Mouse (Mus musculus) embryonic facial prominence, embryonic 11.5 days (tissue): Measurements from ENCODE around the gene Habp4. TPM values are rescaled to one million over a fixed set of nuclear protein-coding genes. Genes with fewer than 3 reads are reported as not detected.

ENCODE experiments used
- ATAC-seq: fragments of 200-750 bp; cut with Nextera tagmentation; replicated peaks from 2 replicates; pipeline ENCODE4 v1.8.0; 2017; ENCODE audit warnings: low read depth; ENCODE audit not compliant: insufficient number of reproducible peaks, low FRiP score, low TSS enrichment
- DNase-seq: peaks from one replicate; pipeline ENCODE4 v3.0.0-alpha.2; 2015; ENCODE audit warnings: low spot score
- H3K27ac ChIP-seq: fragments of 300-500 bp; sonication (generic); replicated peaks from 2 replicates; pipeline ENCODE4 v1.5.1; 2014; ENCODE audit warnings: mild to moderate bottlenecking, low read depth, low read length, control low read depth
- H3K27me3 ChIP-seq: fragments of 300-500 bp; sonication (generic); 2 replicates; pipeline ENCODE4 v1.6.1; 2014; ENCODE audit warnings: mild to moderate bottlenecking, low read length, moderate library complexity, mixed read lengths; ENCODE audit not compliant: control insufficient read depth, insufficient read depth
- H3K36me3 ChIP-seq: fragments of 300-500 bp; sonication (generic); replicated peaks from 2 replicates; pipeline ENCODE4 v1.6.1; 2014; ENCODE audit warnings: low read depth, mild to moderate bottlenecking, low read length, moderate library complexity, mixed read lengths; ENCODE audit not compliant: control insufficient read depth, insufficient read depth
- H3K4me1 ChIP-seq: fragments of 300-500 bp; sonication (generic); 2 replicates; pipeline ENCODE4 v1.6.1; 2014; ENCODE audit warnings: low read length, mixed read lengths; ENCODE audit not compliant: control insufficient read depth, insufficient read depth
- H3K4me2 ChIP-seq: fragments of 300-500 bp; sonication (generic); 2 replicates; pipeline ENCODE4 v1.6.1; 2014; ENCODE audit warnings: low read depth, mild to moderate bottlenecking, control low read depth, low read length, moderate library complexity
- H3K4me3 ChIP-seq: fragments of 300-500 bp; sonication (generic); 2 replicates; pipeline ENCODE4 v1.5.1; 2014; ENCODE audit warnings: low read depth, low read length, control low read depth
- H3K9ac ChIP-seq: fragments of 300-500 bp; sonication (generic); replicated peaks from 2 replicates; pipeline ENCODE4 v1.6.1; 2014; ENCODE audit warnings: mild to moderate bottlenecking, control low read depth, low read length
- H3K9me3 ChIP-seq: fragments of 300-500 bp; sonication (generic); replicated peaks from 2 replicates; pipeline ENCODE4 v1.6.1; 2016; ENCODE audit warnings: mild to moderate bottlenecking, low read length, inconsistent platforms, mixed read lengths; ENCODE audit not compliant: control insufficient read depth
- WGBS: fragments of 180-500 bp; shearing (Covaris S2); extraction: QIAGEN DNeasy Blood & Tissue Kit; methylation state at CpG from one replicate; pipeline ENCODE4 v1.1.7; 2014; 5-methylcytosine and 5-hydroxymethylcytosine counted together
- polyA plus RNA-seq: library from polyadenylated mRNA; unstranded; fragments of >200 nt; fragmentation: Nextera tagmentation; extraction: Ambion mirVana; gene quantifications from 2 replicates; pipeline ENCODE4 v1.2.1, GENCODE M21; 2014

Habp4 gene
- polyA plus RNA-seq, 1 experiment from 2014 or later: 26.0 TPM

DNA sequence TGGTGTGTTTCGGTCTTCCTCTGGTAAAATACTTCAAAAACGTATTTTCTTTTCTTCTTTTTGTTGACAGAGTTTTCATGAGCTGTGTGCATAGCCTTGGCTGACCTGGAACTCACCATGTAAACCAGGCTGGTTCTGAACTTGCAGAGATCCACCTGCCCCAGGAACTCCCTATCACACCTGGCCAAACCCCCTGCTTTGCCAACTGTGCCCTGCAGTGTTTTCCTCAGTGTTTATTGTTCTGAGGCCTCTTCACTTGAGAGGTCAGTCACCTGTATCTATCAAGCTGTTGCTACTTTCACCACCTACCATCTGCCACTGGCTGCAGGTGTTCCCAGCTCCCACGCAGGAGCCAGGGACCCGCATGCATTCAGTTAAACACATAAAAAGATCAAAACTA lies 65.1 kb downstream of the Habp4 start:
- H3K9me3 ChIP-seq: no peaks in the 10 kb centered on the region
- H3K4me2 ChIP-seq: no peak overlapping the region
- no peak overlapping the region for H3K27ac ChIP-seq
- WGBS: 87% methylated on average over 4 of the region's 4 CpGs
- H3K36me3 ChIP-seq: no peaks in the 10 kb centered on the region
- H3K27me3 ChIP-seq: no peaks in the 10 kb centered on the region
- H3K9ac ChIP-seq: no peak overlapping the region
- no peak for DNase-seq
- no peak overlapping the region for H3K4me3 ChIP-seq
- ATAC-seq: no peak
- H3K4me1 ChIP-seq: no peaks in the 10 kb centered on the region

DNA sequence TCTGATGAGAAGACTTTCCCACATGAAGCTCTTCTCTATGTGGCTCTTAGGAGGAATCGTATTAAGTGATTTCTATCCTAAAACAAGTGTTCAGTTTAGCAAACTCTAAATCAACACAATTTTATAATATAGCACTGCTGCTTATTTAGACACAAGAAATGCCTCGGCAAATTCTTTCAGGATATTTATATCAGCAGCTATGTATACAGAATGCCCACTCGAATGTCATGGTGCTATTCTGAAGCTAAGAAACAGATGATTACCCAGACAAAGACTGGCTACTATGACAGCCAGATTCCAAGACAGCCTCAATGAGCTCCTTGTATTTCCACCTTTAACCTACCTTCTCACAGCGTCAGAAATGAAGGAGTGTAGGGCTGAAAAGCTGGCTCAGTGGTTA lies 71.5 kb downstream of the Habp4 start:
- Histone ChIP-seq H3K27me3 (no peaks in the 10 kb centered on the region), H3K36me3 (no peaks in the 10 kb centered on the region), H3K27ac (no peak overlapping the region), H3K4me2 (no peak overlapping the region), H3K4me1 (no peaks in the 10 kb centered on the region), H3K9me3 (no peaks in the 10 kb centered on the region), H3K9ac (no peak overlapping the region), H3K4me3 (no peak overlapping the region)
- DNase-seq (no peak), ATAC-seq (no peak)
- 83% methylated on average over 4 of the region's 4 CpGs for WGBS

DNA sequence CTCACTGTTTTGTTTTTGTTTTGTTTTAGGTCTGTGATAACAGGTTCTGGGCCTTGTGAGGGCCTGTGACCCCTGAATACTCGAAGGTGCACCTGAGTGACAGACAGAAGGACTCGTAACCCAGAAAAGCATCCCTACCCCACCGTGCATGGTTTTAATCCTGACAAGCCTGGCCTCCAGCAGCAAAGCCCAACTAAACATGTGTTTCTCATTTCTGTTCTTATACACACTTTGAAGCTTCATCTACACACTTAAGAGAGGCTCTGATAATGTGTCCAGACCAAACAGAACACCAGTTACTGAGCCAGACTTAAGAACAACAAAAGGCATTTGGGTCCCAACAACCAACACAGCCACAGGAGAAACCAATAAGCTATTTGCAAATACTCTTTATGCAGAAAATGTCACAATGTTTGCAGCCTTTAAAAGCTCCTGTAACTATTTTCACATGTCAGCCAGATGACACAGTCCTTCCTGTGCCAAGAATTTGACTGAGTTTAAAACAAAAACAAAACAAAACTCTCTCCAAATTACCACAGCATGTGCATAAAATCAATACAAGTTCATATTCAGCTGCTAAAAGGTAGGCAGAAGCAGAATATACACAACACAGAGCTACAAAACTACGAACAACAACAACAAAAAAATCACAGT lies 73.6 kb downstream of the Habp4 start:
- ATAC-seq: no peak
- no peak overlapping the region for H3K4me3 ChIP-seq
- H3K27me3 ChIP-seq: no peaks in the 10 kb centered on the region

DNA sequence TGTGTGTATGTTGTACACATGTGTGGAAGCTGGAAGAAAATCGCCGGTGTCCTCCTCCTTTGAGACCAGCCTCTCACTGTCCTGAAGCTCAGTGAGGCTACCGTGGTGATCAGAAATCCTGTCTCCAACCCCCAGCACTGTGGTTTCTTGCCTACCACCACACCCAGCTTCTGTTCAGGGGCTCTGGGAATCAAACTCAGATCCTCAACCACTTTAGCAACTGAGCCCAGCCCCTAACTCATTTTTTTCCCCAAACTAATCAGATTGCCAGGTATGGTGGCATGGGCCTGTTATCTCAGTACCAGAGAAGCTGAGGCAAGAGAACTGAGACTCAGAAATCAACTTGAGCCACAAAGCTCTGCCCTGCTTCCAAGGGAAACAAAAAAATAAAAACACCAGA lies 74.2 kb downstream of the Habp4 start:
- Histone ChIP-seq H3K27ac (peak overlapping the region; percentile 31; the same call in 1 of the 2 replicates), H3K4me1 (no peaks in the 10 kb centered on the region), H3K4me3 (no peak overlapping the region), H3K4me2 (no peak overlapping the region), H3K27me3 (no peaks in the 10 kb centered on the region), H3K9me3 (no peaks in the 10 kb centered on the region), H3K9ac (no peak overlapping the region), H3K36me3 (no peaks in the 10 kb centered on the region)
- ATAC-seq (no peak), DNase-seq (peak; percentile 12)
- WGBS: 63% methylated on average over 3 of the region's 3 CpGs

More for the DNA sequence above, 73.6 kb downstream of the Habp4 start:
- Histone ChIP-seq H3K36me3 (no peaks in the 10 kb centered on the region), H3K9ac (no peak overlapping the region), H3K27ac (peak overlapping the region; percentile 41; the same call in 1 of the 2 replicates), H3K9me3 (no peaks in the 10 kb centered on the region), H3K4me2 (no peak overlapping the region), H3K4me1 (no peaks in the 10 kb centered on the region)
- DNase-seq: peak; percentile 76
- 29% methylated on average over 4 of the region's 4 CpGs for WGBS

Other genes starting within 250 kb of the Habp4 start
- not detected in 2 replicates for gene Hsd17b3, start 72.6 kb upstream of the Habp4 start, polyA plus RNA-seq
- 3.3 and 4.7 TPM in 2 replicates for gene Slc35d2, start 32.5 kb upstream of the Habp4 start, polyA plus RNA-seq
- 17.9 and 18.7 TPM in 2 replicates for gene Zfp367, start 8.6 kb upstream of the Habp4 start, polyA plus RNA-seq
- gene Cdc14b, start 113.5 kb downstream of the Habp4 start, polyA plus RNA-seq: 29.5 and 33.6 TPM in 2 replicates
- 29.3 and 30.9 TPM in 2 replicates for gene Aaed1, start 150.9 kb downstream of the Habp4 start, polyA plus RNA-seq
- 151 and 163 TPM in 2 replicates for gene Ctsl, start 209.1 kb downstream of the Habp4 start, polyA plus RNA-seq